Mouse (Mus musculus) neural tube, embryonic 11.5 days (tissue): ENCODE results near the gene Lclat1. TPM values are rescaled to one million over a fixed set of nuclear protein-coding genes. Genes with fewer than 3 reads are reported as not detected.

ENCODE experiments used
- ATAC-seq: fragments of 200-750 bp; cut with Nextera tagmentation; 2 replicates; pipeline ENCODE4 v1.8.0; 2017; ENCODE audit warnings: moderate number of reproducible peaks, mild to moderate bottlenecking, moderate TSS enrichment, moderate library complexity; ENCODE audit not compliant: insufficient read depth, low FRiP score, low TSS enrichment
- DNase-seq: peaks from one replicate; pipeline ENCODE4 v3.0.0-alpha.2; 2015; ENCODE audit warnings: low spot score
- H3K27ac ChIP-seq: fragments of 300-500 bp; sonication (generic); 2 replicates; pipeline ENCODE4 v1.5.1; 2014; ENCODE audit warnings: low read depth, mild to moderate bottlenecking, low read length
- H3K27me3 ChIP-seq: fragments of 300-500 bp; sonication (generic); 2 replicates; pipeline ENCODE4 v1.6.1; 2014; ENCODE audit warnings: mild to moderate bottlenecking, low read length, mixed read lengths; ENCODE audit not compliant: control insufficient read depth, insufficient read depth
- H3K36me3 ChIP-seq: fragments of 300-500 bp; sonication (generic); 2 replicates; pipeline ENCODE4 v1.6.1; 2014; ENCODE audit warnings: mild to moderate bottlenecking, low read length, moderate library complexity, mixed read lengths; ENCODE audit not compliant: control insufficient read depth, insufficient read depth
- H3K4me1 ChIP-seq: fragments of 300-500 bp; sonication (generic); 2 replicates; pipeline ENCODE4 v1.6.1; 2014; ENCODE audit warnings: low read length, mixed read lengths; ENCODE audit not compliant: control insufficient read depth, insufficient read depth
- H3K4me2 ChIP-seq: fragments of 300-500 bp; sonication (generic); 2 replicates; pipeline ENCODE4 v1.6.1; 2014; ENCODE audit warnings: low read depth, mild to moderate bottlenecking, moderate library complexity
- H3K4me3 ChIP-seq: fragments of 300-500 bp; sonication (generic); 2 replicates; pipeline ENCODE4 v1.5.1; 2014; ENCODE audit warnings: low read depth, low read length
- H3K9ac ChIP-seq: fragments of 300-500 bp; sonication (generic); 2 replicates; pipeline ENCODE4 v1.6.1; 2014; ENCODE audit warnings: mild to moderate bottlenecking, low read length
- H3K9me3 ChIP-seq: fragments of 300-500 bp; sonication (generic); 2 replicates; pipeline ENCODE4 v1.6.1; 2016; ENCODE audit warnings: low read length; ENCODE audit not compliant: control insufficient read depth
- WGBS: fragments of 180-500 bp; shearing (Covaris S2); extraction: QIAGEN DNeasy Blood & Tissue Kit; methylation state at CpG from one replicate; pipeline ENCODE4 v1.1.7; 2014; 5-methylcytosine and 5-hydroxymethylcytosine counted together
- polyA plus RNA-seq: library from polyadenylated mRNA; unstranded; fragments of >200 nt; fragmentation: Nextera tagmentation; extraction: Ambion mirVana; gene quantifications from 2 replicates; pipeline ENCODE4 v1.2.1, GENCODE M21; 2014

Lclat1 gene
- polyA plus RNA-seq, 1 experiment from 2014 or later = 15.8 TPM

GRCm38 (mm10) chr17:73213677-73214076 is 105.9 kb downstream of the Lclat1 start:
- WGBS = 73% methylated on average over 2 of the region's 2 CpGs
- DNase-seq (no peak), ATAC-seq (no peak)
- H3K4me1 ChIP-seq = no peaks in the 10 kb centered on the region
- no peak overlapping the region for H3K4me2 ChIP-seq
- no peak overlapping the region for H3K27ac ChIP-seq
- H3K9me3 ChIP-seq = no peaks in the 10 kb centered on the region
- no peak overlapping the region for H3K9ac ChIP-seq
- no peaks in the 10 kb centered on the region for H3K27me3 ChIP-seq
- H3K4me3 ChIP-seq = no peak overlapping the region
- no peaks in the 10 kb centered on the region for H3K36me3 ChIP-seq

- DNase-seq (no peak), ATAC-seq (no peak)
- Histone ChIP-seq H3K9ac (no peak overlapping the region), H3K27ac (no peak overlapping the region), H3K4me2 (no peak overlapping the region), H3K36me3 (no peaks in the 10 kb centered on the region), H3K4me3 (no peak overlapping the region), H3K27me3 (no peaks in the 10 kb centered on the region), H3K4me1 (no peaks in the 10 kb centered on the region), H3K9me3 (no peaks in the 10 kb centered on the region)
- WGBS = 92% methylated on average over 3 of the region's 3 CpGs
Observed at GRCm38 (mm10) chr17:73217274-73217673, 109.5 kb downstream of the Lclat1 start.

- H3K9ac ChIP-seq = no peak overlapping the region
- WGBS = 81% methylated on average over 7 of the region's 7 CpGs
- DNase-seq = no peak
- no peaks in the 10 kb centered on the region for H3K4me1 ChIP-seq
- ATAC-seq = no peak
- H3K36me3 ChIP-seq = no peaks in the 10 kb centered on the region
- no peaks in the 10 kb centered on the region for H3K9me3 ChIP-seq
- no peaks in the 10 kb centered on the region for H3K27me3 ChIP-seq
- no peak overlapping the region for H3K4me2 ChIP-seq
- no peak overlapping the region for H3K4me3 ChIP-seq
- no peak overlapping the region for H3K27ac ChIP-seq
Observed at GRCm38 (mm10) chr17:73220746-73221145, 113.0 kb downstream of the Lclat1 start.

GRCm38 (mm10) chr17:73222077-73222476 is 114.3 kb downstream of the Lclat1 start:
- no peak overlapping the region for H3K9ac ChIP-seq
- H3K27me3 ChIP-seq = no peaks in the 10 kb centered on the region
- no peaks in the 10 kb centered on the region for H3K36me3 ChIP-seq
- WGBS = 69% methylated on average over 7 of the region's 7 CpGs
- DNase-seq (no peak), ATAC-seq (no peak)
- H3K4me3 ChIP-seq = no peak overlapping the region
- H3K27ac ChIP-seq = no peak overlapping the region
- H3K9me3 ChIP-seq = no peaks in the 10 kb centered on the region
- H3K4me1 ChIP-seq = no peaks in the 10 kb centered on the region
- no peak overlapping the region for H3K4me2 ChIP-seq

GRCm38 (mm10) chr17:73225442-73225841 is 117.7 kb downstream of the Lclat1 start:
- Histone ChIP-seq H3K4me1 (no peaks in the 10 kb centered on the region), H3K9ac (no peak overlapping the region), H3K9me3 (no peaks in the 10 kb centered on the region), H3K4me2 (no peak overlapping the region), H3K36me3 (no peaks in the 10 kb centered on the region), H3K27me3 (no peaks in the 10 kb centered on the region), H3K27ac (peak overlapping the region; percentile 36; the same call in 1 of the 2 replicates), H3K4me3 (no peak overlapping the region)
- ATAC-seq = no peak
- no peak for DNase-seq

- WGBS = 35% methylated on average over 5 of the region's 5 CpGs
- Histone ChIP-seq H3K4me3 (no peak overlapping the region), H3K9ac (no peak overlapping the region), H3K36me3 (no peaks in the 10 kb centered on the region), H3K4me2 (no peak overlapping the region), H3K4me1 (no peaks in the 10 kb centered on the region), H3K27ac (no peak overlapping the region), H3K9me3 (no peaks in the 10 kb centered on the region), H3K27me3 (no peaks in the 10 kb centered on the region)
- ATAC-seq = peak; percentile 27; the same call in 1 of the 2 replicates
- peak; percentile 37 for DNase-seq
Observed at GRCm38 (mm10) chr17:73225996-73226395, 118.2 kb downstream of the Lclat1 start.

GRCm38 (mm10) chr17:73226595-73226994 is 118.8 kb downstream of the Lclat1 start:
- WGBS = 90% methylated on average over 2 of the region's 2 CpGs

GRCm38 (mm10) chr17:73227361-73227760 is 119.6 kb downstream of the Lclat1 start:
- Histone ChIP-seq H3K9me3 (no peaks in the 10 kb centered on the region), H3K27ac (no peak overlapping the region), H3K4me1 (no peaks in the 10 kb centered on the region), H3K4me2 (no peak overlapping the region), H3K4me3 (no peak overlapping the region), H3K27me3 (no peaks in the 10 kb centered on the region), H3K36me3 (no peaks in the 10 kb centered on the region), H3K9ac (no peak overlapping the region)
- no peak for ATAC-seq
- 90% methylated on average over 3 of the region's 3 CpGs for WGBS
- no peak for DNase-seq

More at GRCm38 (mm10) chr17:73226595-73226994, 118.8 kb downstream of the Lclat1 start:
- no peak overlapping the region for H3K4me2 ChIP-seq
- no peaks in the 10 kb centered on the region for H3K27me3 ChIP-seq
- ATAC-seq (no peak), DNase-seq (no peak)
- H3K27ac ChIP-seq = no peak overlapping the region
- no peaks in the 10 kb centered on the region for H3K9me3 ChIP-seq
- no peak overlapping the region for H3K9ac ChIP-seq
- H3K4me1 ChIP-seq = no peaks in the 10 kb centered on the region
- no peak overlapping the region for H3K4me3 ChIP-seq
- no peaks in the 10 kb centered on the region for H3K36me3 ChIP-seq

- H3K27me3 ChIP-seq = no peaks in the 10 kb centered on the region
- DNase-seq = no peak
Observed at GRCm38 (mm10) chr17:73229445-73230155, 121.8 kb downstream of the Lclat1 start.

More at GRCm38 (mm10) chr17:73229445-73230155, 121.8 kb downstream of the Lclat1 start:
- WGBS = 92% methylated on average over 11 of the region's 11 CpGs
- no peak for ATAC-seq
- Histone ChIP-seq H3K4me1 (no peaks in the 10 kb centered on the region), H3K36me3 (no peaks in the 10 kb centered on the region), H3K4me2 (no peak overlapping the region), H3K4me3 (no peak overlapping the region), H3K9me3 (no peaks in the 10 kb centered on the region), H3K27ac (no peak overlapping the region), H3K9ac (no peak overlapping the region)
